Mouse (Mus musculus) heart, embryonic 15.5 days (tissue): Measurements from ENCODE around the gene Pdap1. TPM values are rescaled to one million over a fixed set of nuclear protein-coding genes. Genes with fewer than 3 reads are reported as not detected.
A peak's percentile ranks its signal among the peaks of the same experiment; 100 is the strongest.

Experiments used
- ATAC-seq: fragments of 200-750 bp; cut with Nextera tagmentation; replicated peaks from 2 replicates; pipeline ENCODE4 v1.8.0; 2017; ENCODE audit warnings: low read depth, moderate TSS enrichment; ENCODE audit not compliant: insufficient number of reproducible peaks, insufficient read depth, low FRiP score
- H3K27ac ChIP-seq: fragments of 300-500 bp; sonication (generic); 2 replicates; pipeline ENCODE4 v1.5.1; 2015; ENCODE audit warnings: mild to moderate bottlenecking, inconsistent platforms
- H3K27me3 ChIP-seq: fragments of 300-500 bp; sonication (generic); 2 replicates; pipeline ENCODE4 v1.6.1; 2015; ENCODE audit warnings: inconsistent platforms
- H3K36me3 ChIP-seq: fragments of 300-500 bp; sonication (generic); 2 replicates; pipeline ENCODE4 v1.6.1; 2015; ENCODE audit warnings: mild to moderate bottlenecking, inconsistent platforms
- H3K4me1 ChIP-seq: fragments of 300-500 bp; sonication (generic); replicated peaks from 2 replicates; pipeline ENCODE4 v1.6.1; 2015; ENCODE audit warnings: inconsistent platforms
- H3K4me2 ChIP-seq: fragments of 300-500 bp; sonication (generic); 2 replicates; pipeline ENCODE4 v1.6.1; 2015; ENCODE audit warnings: inconsistent platforms, mild to moderate bottlenecking, moderate library complexity
- H3K4me3 ChIP-seq: fragments of 300-500 bp; sonication (generic); 2 replicates; pipeline ENCODE4 v1.5.1; 2015; ENCODE audit warnings: mild to moderate bottlenecking, inconsistent platforms
- H3K9ac ChIP-seq: fragments of 300-500 bp; sonication (generic); 2 replicates; pipeline ENCODE4 v1.6.1; 2015; ENCODE audit warnings: mild to moderate bottlenecking, inconsistent platforms
- H3K9me3 ChIP-seq: fragments of 300-500 bp; sonication (generic); replicated peaks from 2 replicates; pipeline ENCODE4 v1.6.1; 2016; ENCODE audit warnings: inconsistent platforms
- WGBS: fragments of 180-500 bp; shearing (Covaris S2); methylation state at CpG from one replicate; pipeline ENCODE4 v1.1.7; 2015; ENCODE audit warnings: mixed read lengths; 5-methylcytosine and 5-hydroxymethylcytosine counted together
- polyA plus RNA-seq: library from polyadenylated mRNA; unstranded; fragments of >200 nt; fragmentation: Nextera tagmentation; extraction: Ambion mirVana; gene quantifications from 2 replicates; pipeline ENCODE4 v1.2.1, GENCODE M21; 2015

The Pdap1 gene
- polyA plus RNA-seq, 1 experiment from 2014 or later, result 65.4 TPM

DNA sequence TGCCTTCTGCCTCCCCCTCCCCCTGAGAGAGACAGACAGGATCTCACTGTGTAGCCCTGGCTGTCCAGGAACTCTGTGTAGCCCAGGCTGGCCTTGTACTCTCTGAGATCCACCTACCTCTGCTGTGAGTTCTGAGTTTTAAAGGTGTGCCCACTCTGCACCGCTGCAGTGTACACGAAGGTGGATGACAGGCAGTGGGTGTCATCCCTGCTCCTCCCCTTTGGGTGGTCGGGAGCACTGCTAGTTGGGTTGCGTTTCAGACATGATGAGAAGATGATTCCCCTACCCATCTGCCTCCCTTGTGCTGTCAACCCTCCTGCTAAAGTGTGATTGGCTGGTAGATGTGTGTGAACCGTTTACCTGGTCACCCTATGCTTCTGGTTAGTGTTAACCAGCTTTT, 21.6 kb downstream of the Pdap1 start:
- WGBS, result 85% methylated on average over 5 of the region's 5 CpGs
- H3K27ac ChIP-seq, result no peak overlapping the region
- peaks cover 54% of the 10 kb centered on the region for H3K4me1 ChIP-seq
- no peak overlapping the region for H3K4me2 ChIP-seq
- no peak overlapping the region for H3K4me3 ChIP-seq
- H3K27me3 ChIP-seq, result no peaks in the 10 kb centered on the region
- no peak for ATAC-seq
- H3K36me3 ChIP-seq, result peaks cover 16% of the 10 kb centered on the region; the same call in 1 of the 2 replicates
- no peak overlapping the region for H3K9ac ChIP-seq
- no peaks in the 10 kb centered on the region for H3K9me3 ChIP-seq

- Histone ChIP-seq H3K36me3 (peaks cover 12% of the 10 kb centered on the region; the same call in 1 of the 2 replicates), H3K27me3 (no peaks in the 10 kb centered on the region), H3K4me2 (no peak overlapping the region), H3K4me1 (peaks cover 54% of the 10 kb centered on the region), H3K9ac (no peak overlapping the region), H3K4me3 (no peak overlapping the region), H3K9me3 (no peaks in the 10 kb centered on the region), H3K27ac (no peak overlapping the region; the same call in 1 of the 2 replicates)
- 61% methylated on average over 6 of the region's 6 CpGs for WGBS
- no peak for ATAC-seq
These were observed 22.0 kb downstream of the Pdap1 start for GRCm38 (mm10) chr5:145118005-145118404.

DNA sequence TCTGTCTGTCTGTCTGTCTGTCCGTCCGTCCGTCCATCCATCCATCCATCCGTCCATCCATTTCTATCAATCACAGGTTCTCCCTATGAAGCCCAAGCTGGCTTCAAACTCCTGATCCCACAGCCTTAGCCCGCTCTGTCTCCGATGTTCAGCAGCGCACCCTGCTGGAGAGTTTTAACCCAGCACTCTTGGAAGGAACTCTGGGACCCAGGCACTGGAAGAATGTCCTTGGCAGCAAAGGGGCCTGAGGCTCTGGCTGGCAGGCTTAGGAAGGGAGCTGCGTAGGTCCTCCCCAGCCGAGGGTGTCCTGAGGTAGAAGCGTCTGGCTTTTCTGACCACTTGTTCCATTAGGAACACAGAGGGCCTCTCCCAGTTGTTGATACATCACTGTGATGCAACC, 23.1 kb downstream of the Pdap1 start:
- H3K4me3 ChIP-seq, result peak overlapping the region; percentile 87
- 0 out of 2 replicates have a peak, but pooled peaks have one; percentile 24 for ATAC-seq
- 30% methylated on average over 10 of the region's 10 CpGs for WGBS
- H3K4me2 ChIP-seq, result peak overlapping the region; percentile 95
- H3K27ac ChIP-seq, result peak overlapping the region; percentile 86
- H3K36me3 ChIP-seq, result peaks cover under 1% of the 10 kb centered on the region; the same call in 1 of the 2 replicates
- H3K4me1 ChIP-seq, result peaks cover 51% of the 10 kb centered on the region
- H3K9me3 ChIP-seq, result no peaks in the 10 kb centered on the region
- no peak overlapping the region for H3K9ac ChIP-seq
- no peaks in the 10 kb centered on the region for H3K27me3 ChIP-seq

DNA sequence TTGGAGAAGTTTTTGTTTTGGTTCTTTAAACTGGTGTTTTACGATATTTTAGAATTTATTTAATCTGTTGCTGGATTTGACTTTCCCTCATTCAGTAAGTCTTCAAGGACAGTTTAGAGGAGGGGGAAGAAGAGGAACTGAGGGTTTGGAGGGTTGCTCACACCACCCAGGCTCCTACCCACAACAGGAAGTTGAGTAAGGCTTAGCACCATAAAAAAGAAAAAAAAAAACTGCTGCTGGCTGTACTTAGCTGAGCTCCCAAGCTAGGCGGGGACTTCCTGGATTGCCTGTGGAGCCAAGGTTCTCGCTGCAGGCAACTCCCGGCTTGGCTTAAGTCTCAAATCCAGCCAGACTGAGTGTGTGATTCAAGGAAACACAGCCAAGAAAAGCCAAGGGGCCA, 23.7 kb downstream of the Pdap1 start:
- 35% methylated on average over 4 of the region's 4 CpGs for whole genome bisulfite sequencing
- H3K4me1 ChIP-seq, result peaks cover 45% of the 10 kb centered on the region
- peak overlapping the region; percentile 86 for H3K27ac ChIP-seq
- H3K4me2 ChIP-seq, result peak overlapping the region; percentile 95
- H3K9me3 ChIP-seq, result no peaks in the 10 kb centered on the region
- H3K9ac ChIP-seq, result no peak overlapping the region
- no peaks in the 10 kb centered on the region; the same call in 1 of the 2 replicates for H3K36me3 ChIP-seq
- H3K27me3 ChIP-seq, result no peaks in the 10 kb centered on the region
- peak; percentile 54 for ATAC-seq
- H3K4me3 ChIP-seq, result peak overlapping the region; percentile 87

GRCm38 (mm10) chr5:145115736-145116135, 24.3 kb downstream of the Pdap1 start:
- Histone ChIP-seq H3K4me3 (peak overlapping the region; percentile 87), H3K4me1 (peaks cover 39% of the 10 kb centered on the region), H3K4me2 (peak overlapping the region; percentile 95), H3K9ac (no peak overlapping the region), H3K36me3 (no peaks in the 10 kb centered on the region; the same call in 1 of the 2 replicates), H3K27me3 (no peaks in the 10 kb centered on the region), H3K27ac (peak overlapping the region; percentile 86), H3K9me3 (no peaks in the 10 kb centered on the region)
- ATAC-seq, result no peak
- whole genome bisulfite sequencing, result 92% methylated on average over 5 of the region's 5 CpGs

GRCm38 (mm10) chr5:145114606-145115473, 25.2 kb downstream of the Pdap1 start:
- H3K27ac ChIP-seq, result peak overlapping the region; percentile 86
- no peaks in the 10 kb centered on the region for H3K27me3 ChIP-seq
- H3K9me3 ChIP-seq, result no peaks in the 10 kb centered on the region
- peak overlapping the region; percentile 95 for H3K4me2 ChIP-seq
- peak overlapping the region; percentile 87 for H3K4me3 ChIP-seq
- H3K36me3 ChIP-seq, result peaks cover 6% of the 10 kb centered on the region; the same call in 1 of the 2 replicates
- ATAC-seq, result peak; percentile 27
- peak overlapping the region; percentile 87 for H3K9ac ChIP-seq
- 12% methylated on average over 40 of the region's 40 CpGs for WGBS
- H3K4me1 ChIP-seq, result peaks cover 32% of the 10 kb centered on the region

DNA sequence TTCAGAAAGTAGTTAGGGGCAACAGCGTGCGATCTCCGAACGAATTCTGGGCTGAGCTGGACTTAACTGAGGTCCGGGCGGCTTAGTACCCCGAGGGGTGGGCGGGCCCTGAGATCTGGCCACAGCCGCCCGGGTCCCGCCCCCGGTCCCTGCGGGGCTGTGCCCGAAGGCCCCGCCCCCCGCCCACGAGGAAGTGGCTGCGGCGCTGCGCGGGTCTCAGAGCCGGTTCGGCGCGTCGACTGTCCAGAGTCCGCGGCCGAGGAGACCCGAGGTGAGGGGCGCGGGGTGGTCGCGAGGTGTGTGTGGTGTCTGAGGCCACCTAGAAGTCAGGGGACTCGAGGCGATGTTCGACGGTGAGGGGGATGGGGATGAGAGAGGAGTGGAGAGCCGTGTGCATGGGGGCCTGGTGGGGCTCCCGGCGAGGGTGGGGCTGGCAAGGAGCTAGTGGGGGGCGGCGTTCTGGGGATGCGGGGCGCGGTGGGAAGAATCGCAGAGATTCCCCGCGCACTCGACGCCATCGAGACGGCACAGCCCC, 25.9 kb downstream of the Pdap1 start, which contains the start of gene Arpc1b:
Arpc1b (plus strand) TSS at position 145 of the 535 bp plus-strand sequence.
- Histone ChIP-seq H3K9ac (peak within 1 kb of the TSS; percentile 87), H3K36me3 (peaks cover 13% of the 10 kb centered on the region; the same call in 1 of the 2 replicates), H3K9me3 (no peaks in the 10 kb centered on the region), H3K4me3 (peak within 1 kb of the TSS; percentile 87), H3K27ac (peak within 1 kb of the TSS; percentile 86), H3K4me1 (peaks cover 32% of the 10 kb centered on the region), H3K27me3 (no peaks in the 10 kb centered on the region), H3K4me2 (peak within 1 kb of the TSS; percentile 95)
- 0% methylated on average over 48 of the region's 53 CpGs for WGBS
- ATAC-seq, result peak; percentile 64

DNA sequence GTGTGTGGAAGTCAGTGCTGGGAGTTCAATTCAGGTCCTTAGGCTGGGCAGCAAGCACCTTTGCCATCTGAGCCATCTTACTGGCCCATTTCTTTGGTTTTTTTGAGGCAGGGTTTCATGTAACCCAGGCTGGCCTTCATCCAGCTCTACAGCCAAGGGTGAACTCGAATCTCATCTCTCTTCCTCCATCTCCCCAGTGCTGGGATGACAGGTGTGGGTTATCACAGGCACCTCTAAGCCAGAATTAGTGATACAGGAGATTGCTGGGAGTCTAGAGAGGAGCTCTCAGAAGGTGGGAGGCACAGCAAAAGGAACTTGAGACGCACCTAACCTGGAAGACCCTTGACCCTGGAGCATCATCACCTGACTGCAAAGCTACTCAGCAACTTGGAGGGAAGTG, 26.6 kb downstream of the Pdap1 start:
- no peak overlapping the region for H3K27ac ChIP-seq
- H3K9ac ChIP-seq, result peak overlapping the region; percentile 87
- H3K4me3 ChIP-seq, result peak overlapping the region; percentile 87
- 34% methylated on average over 2 of the region's 2 CpGs for WGBS
- H3K4me2 ChIP-seq, result peak overlapping the region; percentile 95
- ATAC-seq, result no peak
- peaks cover 18% of the 10 kb centered on the region; the same call in 1 of the 2 replicates for H3K36me3 ChIP-seq
- peaks cover 32% of the 10 kb centered on the region for H3K4me1 ChIP-seq
- no peaks in the 10 kb centered on the region for H3K9me3 ChIP-seq
- no peaks in the 10 kb centered on the region for H3K27me3 ChIP-seq

DNA sequence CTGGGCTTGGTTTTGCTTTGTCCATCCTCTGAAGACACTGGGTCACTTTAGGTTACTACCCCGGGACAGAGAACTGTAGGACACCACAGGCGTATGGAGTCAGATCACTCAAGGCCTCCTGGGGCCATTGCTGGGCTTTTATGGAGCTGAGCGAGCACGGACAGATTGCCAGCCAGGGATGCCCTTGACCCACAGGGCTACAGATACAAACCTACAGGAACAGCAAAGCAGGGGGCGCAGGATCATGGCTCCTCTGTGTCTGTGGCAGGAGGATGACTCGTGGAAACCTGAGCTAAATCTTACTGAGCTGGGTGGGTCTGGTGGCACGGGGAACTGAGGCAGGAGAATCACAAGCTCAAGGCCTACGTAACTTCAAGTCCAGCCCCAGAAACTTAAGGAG, 27.5 kb downstream of the Pdap1 start:
- 76% methylated on average over 8 of the region's 8 CpGs for WGBS
- H3K4me1 ChIP-seq, result peaks cover 30% of the 10 kb centered on the region
- H3K4me2 ChIP-seq, result no peak overlapping the region
- no peak overlapping the region for H3K9ac ChIP-seq
- H3K9me3 ChIP-seq, result no peaks in the 10 kb centered on the region
- H3K4me3 ChIP-seq, result no peak overlapping the region
- no peak overlapping the region for H3K27ac ChIP-seq
- H3K27me3 ChIP-seq, result no peaks in the 10 kb centered on the region
- H3K36me3 ChIP-seq, result peaks cover 26% of the 10 kb centered on the region
- ATAC-seq, result no peak

DNA sequence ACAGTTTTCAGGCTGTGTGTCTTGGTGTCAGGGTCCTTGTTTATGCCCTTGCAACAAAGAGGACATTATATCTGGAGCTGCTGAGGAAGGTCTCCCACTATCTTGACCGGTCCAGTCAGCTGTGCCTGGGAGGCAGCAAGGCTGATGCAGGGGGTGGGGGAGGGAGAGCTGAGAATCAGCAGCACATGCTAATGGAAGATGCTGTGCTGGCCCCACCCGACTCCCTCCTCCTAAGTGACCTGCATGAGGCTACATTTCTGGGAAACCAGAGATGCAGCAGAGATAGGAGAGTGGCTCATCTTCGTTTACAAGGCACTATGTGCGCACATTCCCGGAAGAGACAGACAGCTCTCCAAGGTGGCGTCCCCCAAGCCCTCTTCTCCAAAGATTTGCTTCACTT, 29.6 kb downstream of the Pdap1 start:
- no peak for ATAC-seq
- H3K9me3 ChIP-seq, result no peaks in the 10 kb centered on the region
- peaks cover 12% of the 10 kb centered on the region for H3K4me1 ChIP-seq
- H3K36me3 ChIP-seq, result peaks cover 41% of the 10 kb centered on the region
- H3K27ac ChIP-seq, result no peak overlapping the region
- H3K27me3 ChIP-seq, result no peaks in the 10 kb centered on the region
- H3K4me3 ChIP-seq, result no peak overlapping the region
- H3K4me2 ChIP-seq, result no peak overlapping the region
- 84% methylated on average over 6 of the region's 6 CpGs for WGBS
- H3K9ac ChIP-seq, result no peak overlapping the region

- ATAC-seq, result no peak
- 79% methylated on average over 9 of the region's 9 CpGs for WGBS
- Histone ChIP-seq H3K9ac (no peak overlapping the region), H3K27ac (no peak overlapping the region), H3K4me2 (no peak overlapping the region), H3K27me3 (no peaks in the 10 kb centered on the region), H3K4me3 (no peak overlapping the region), H3K9me3 (no peaks in the 10 kb centered on the region), H3K4me1 (no peaks in the 10 kb centered on the region), H3K36me3 (peaks cover 85% of the 10 kb centered on the region)
These were observed 34.3 kb downstream of the Pdap1 start for GRCm38 (mm10) chr5:145105694-145106275.
